Mouse (Mus musculus): Measurements from ENCODE around the gene Prickle1. TPM values are rescaled to one million over a fixed set of nuclear protein-coding genes. Genes with fewer than 3 reads are reported as not detected.

Prickle1 gene
- polyA plus RNA-seq, 1 experiment from 2014 or later, result 20.7 TPM

GRCm38 (mm10) chr15:93618442-93619150 is 22.9 kb upstream of the Prickle1 start:
- Histone ChIP-seq H3K9me3 (ENCODE audit: control insufficient read depth, low read length) (no peaks in the 10 kb centered on the region), H3K9ac (replicated peaks; ENCODE audit: low read depth, low read length) (no peak overlapping the region), H3K27me3 (replicated peaks; ENCODE audit: control insufficient read depth, insufficient read depth, low read length) (no peaks in the 10 kb centered on the region), H3K36me3 (ENCODE audit: control insufficient read depth, insufficient read depth) (no peaks in the 10 kb centered on the region), H3K4me2 (ENCODE audit: low read length) (no peak overlapping the region), H3K27ac (ENCODE audit: low read length) (no peak overlapping the region), H3K4me1 (replicated peaks; ENCODE audit: control insufficient read depth, insufficient read depth, low read length) (no peaks in the 10 kb centered on the region), H3K4me3 (replicated peaks; ENCODE audit: low read length) (no peak overlapping the region)
- no peak for ATAC-seq
- 81% methylated on average over 6 of the region's 6 CpGs for WGBS

GRCm38 (mm10) chr15:93616277-93616676 is 20.6 kb upstream of the Prickle1 start:
- Histone ChIP-seq H3K4me1 (replicated peaks; ENCODE audit: control insufficient read depth, insufficient read depth, low read length) (no peaks in the 10 kb centered on the region), H3K4me3 (replicated peaks; ENCODE audit: low read length) (no peak overlapping the region), H3K4me2 (ENCODE audit: low read length) (no peak overlapping the region), H3K27ac (ENCODE audit: low read length) (no peak overlapping the region), H3K9ac (replicated peaks; ENCODE audit: low read depth, low read length) (no peak overlapping the region), H3K9me3 (ENCODE audit: control insufficient read depth, low read length) (no peaks in the 10 kb centered on the region), H3K27me3 (replicated peaks; ENCODE audit: control insufficient read depth, insufficient read depth, low read length) (no peaks in the 10 kb centered on the region), H3K36me3 (ENCODE audit: control insufficient read depth, insufficient read depth) (no peaks in the 10 kb centered on the region)
- WGBS, result 89% methylated on average over 4 of the region's 4 CpGs
- ATAC-seq, result no peak

- H3K27me3 ChIP-seq (replicated peaks; ENCODE audit: control insufficient read depth, insufficient read depth, low read length), result no peaks in the 10 kb centered on the region
- H3K36me3 ChIP-seq (ENCODE audit: control insufficient read depth, insufficient read depth), result no peaks in the 10 kb centered on the region
- H3K4me2 ChIP-seq (ENCODE audit: low read length), result no peak overlapping the region
- H3K27ac ChIP-seq (ENCODE audit: low read length), result no peak overlapping the region
- WGBS, result 57% methylated on average over 3 of the region's 3 CpGs
- no peak overlapping the region for H3K9ac ChIP-seq (replicated peaks; ENCODE audit: low read depth, low read length)
- H3K9me3 ChIP-seq (ENCODE audit: control insufficient read depth, low read length), result no peaks in the 10 kb centered on the region
- no peak for ATAC-seq
- no peak overlapping the region for H3K4me3 ChIP-seq (replicated peaks; ENCODE audit: low read length)
- H3K4me1 ChIP-seq (replicated peaks; ENCODE audit: control insufficient read depth, insufficient read depth, low read length), result no peaks in the 10 kb centered on the region
These were observed 19.3 kb upstream of the Prickle1 start for GRCm38 (mm10) chr15:93615031-93615430.

- Histone ChIP-seq H3K4me3 (replicated peaks; ENCODE audit: low read length) (no peak overlapping the region), H3K27me3 (replicated peaks; ENCODE audit: control insufficient read depth, insufficient read depth, low read length) (no peaks in the 10 kb centered on the region), H3K9ac (replicated peaks; ENCODE audit: low read depth, low read length) (no peak overlapping the region), H3K36me3 (ENCODE audit: control insufficient read depth, insufficient read depth) (no peaks in the 10 kb centered on the region), H3K9me3 (ENCODE audit: control insufficient read depth, low read length) (no peaks in the 10 kb centered on the region), H3K27ac (ENCODE audit: low read length) (no peak overlapping the region), H3K4me1 (replicated peaks; ENCODE audit: control insufficient read depth, insufficient read depth, low read length) (no peaks in the 10 kb centered on the region), H3K4me2 (ENCODE audit: low read length) (no peak overlapping the region)
- WGBS, result 59% methylated on average over 3 of the region's 3 CpGs
- no peak for ATAC-seq
These were observed 17.9 kb upstream of the Prickle1 start for GRCm38 (mm10) chr15:93613606-93614005.

- H3K4me3 ChIP-seq (replicated peaks; ENCODE audit: low read length), result no peak overlapping the region
- H3K27ac ChIP-seq (ENCODE audit: low read length), result no peak overlapping the region
- no peak overlapping the region for H3K4me2 ChIP-seq (ENCODE audit: low read length)
- no peaks in the 10 kb centered on the region for H3K4me1 ChIP-seq (replicated peaks; ENCODE audit: control insufficient read depth, insufficient read depth, low read length)
- H3K9ac ChIP-seq (replicated peaks; ENCODE audit: low read depth, low read length), result no peak overlapping the region
- WGBS, result 87% methylated on average over 16 of the region's 16 CpGs
- no peak for ATAC-seq
- no peaks in the 10 kb centered on the region for H3K9me3 ChIP-seq (ENCODE audit: control insufficient read depth, low read length)
- no peaks in the 10 kb centered on the region for H3K36me3 ChIP-seq (ENCODE audit: control insufficient read depth, insufficient read depth)
- no peaks in the 10 kb centered on the region for H3K27me3 ChIP-seq (replicated peaks; ENCODE audit: control insufficient read depth, insufficient read depth, low read length)
These were observed 16.0 kb upstream of the Prickle1 start for GRCm38 (mm10) chr15:93611536-93612300.

GRCm38 (mm10) chr15:93610721-93611201 is 15.1 kb upstream of the Prickle1 start:
- no peak overlapping the region for H3K27ac ChIP-seq (ENCODE audit: low read length)
- no peak overlapping the region for H3K4me2 ChIP-seq (ENCODE audit: low read length)
- H3K4me1 ChIP-seq (replicated peaks; ENCODE audit: control insufficient read depth, insufficient read depth, low read length), result no peaks in the 10 kb centered on the region
- WGBS, result 75% methylated on average over 19 of the region's 19 CpGs
- H3K4me3 ChIP-seq (replicated peaks; ENCODE audit: low read length), result no peak overlapping the region
- no peak for ATAC-seq
- H3K9me3 ChIP-seq (ENCODE audit: control insufficient read depth, low read length), result no peaks in the 10 kb centered on the region
- H3K27me3 ChIP-seq (replicated peaks; ENCODE audit: control insufficient read depth, insufficient read depth, low read length), result no peaks in the 10 kb centered on the region
- H3K36me3 ChIP-seq (ENCODE audit: control insufficient read depth, insufficient read depth), result no peaks in the 10 kb centered on the region
- no peak overlapping the region for H3K9ac ChIP-seq (replicated peaks; ENCODE audit: low read depth, low read length)

GRCm38 (mm10) chr15:93610288-93610687 is 14.6 kb upstream of the Prickle1 start:
- no peak overlapping the region for H3K9ac ChIP-seq (replicated peaks; ENCODE audit: low read depth, low read length)
- H3K4me1 ChIP-seq (replicated peaks; ENCODE audit: control insufficient read depth, insufficient read depth, low read length), result no peaks in the 10 kb centered on the region
- no peaks in the 10 kb centered on the region for H3K9me3 ChIP-seq (ENCODE audit: control insufficient read depth, low read length)
- H3K27ac ChIP-seq (ENCODE audit: low read length), result no peak overlapping the region
- no peaks in the 10 kb centered on the region for H3K36me3 ChIP-seq (ENCODE audit: control insufficient read depth, insufficient read depth)
- no peaks in the 10 kb centered on the region for H3K27me3 ChIP-seq (replicated peaks; ENCODE audit: control insufficient read depth, insufficient read depth, low read length)
- 88% methylated on average over 18 of the region's 18 CpGs for WGBS
- H3K4me3 ChIP-seq (replicated peaks; ENCODE audit: low read length), result no peak overlapping the region
- no peak overlapping the region for H3K4me2 ChIP-seq (ENCODE audit: low read length)
- no peak for ATAC-seq

GRCm38 (mm10) chr15:93602850-93603249 is 7.2 kb upstream of the Prickle1 start:
- WGBS, result 94% methylated on average over 6 of the region's 6 CpGs
- H3K27me3 ChIP-seq (replicated peaks; ENCODE audit: control insufficient read depth, insufficient read depth, low read length), result no peaks in the 10 kb centered on the region; the same call in 1 of the 2 replicates
- ATAC-seq, result no peak

GRCm38 (mm10) chr15:93601461-93602015 is 5.8 kb upstream of the Prickle1 start:
- WGBS, result 92% methylated on average over 13 of the region's 13 CpGs
- H3K27me3 ChIP-seq (replicated peaks; ENCODE audit: control insufficient read depth, insufficient read depth, low read length), result peaks cover 2% of the 10 kb centered on the region; the same call in 1 of the 2 replicates
- H3K4me3 ChIP-seq (replicated peaks; ENCODE audit: low read length), result no peak overlapping the region
- H3K27ac ChIP-seq (ENCODE audit: low read length), result no peak overlapping the region
- no peak for ATAC-seq
- no peak overlapping the region for H3K9ac ChIP-seq (replicated peaks; ENCODE audit: low read depth, low read length)
- no peaks in the 10 kb centered on the region for H3K36me3 ChIP-seq (ENCODE audit: control insufficient read depth, insufficient read depth)
- peaks cover 2% of the 10 kb centered on the region for H3K4me1 ChIP-seq (replicated peaks; ENCODE audit: control insufficient read depth, insufficient read depth, low read length)
- H3K4me2 ChIP-seq (ENCODE audit: low read length), result no peak overlapping the region
- no peaks in the 10 kb centered on the region for H3K9me3 ChIP-seq (ENCODE audit: control insufficient read depth, low read length)

More at GRCm38 (mm10) chr15:93602850-93603249, 7.2 kb upstream of the Prickle1 start:
- H3K9me3 ChIP-seq (ENCODE audit: control insufficient read depth, low read length), result no peaks in the 10 kb centered on the region
- no peaks in the 10 kb centered on the region for H3K4me1 ChIP-seq (replicated peaks; ENCODE audit: control insufficient read depth, insufficient read depth, low read length)
- no peak overlapping the region for H3K4me2 ChIP-seq (ENCODE audit: low read length)
- no peaks in the 10 kb centered on the region for H3K36me3 ChIP-seq (ENCODE audit: control insufficient read depth, insufficient read depth)
- no peak overlapping the region for H3K4me3 ChIP-seq (replicated peaks; ENCODE audit: low read length)
- no peak overlapping the region for H3K27ac ChIP-seq (ENCODE audit: low read length)
- H3K9ac ChIP-seq (replicated peaks; ENCODE audit: low read depth, low read length), result no peak overlapping the region
